Mouse (Mus musculus): ENCODE data around the gene Fyn. TPM values are rescaled to one million over a fixed set of nuclear protein-coding genes. Genes with fewer than 3 reads are reported as not detected.

The Fyn gene
- polyA plus RNA-seq, 1 experiment, result 9.1 TPM

GRCm38 (mm10) chr10:39492146-39492545 is 123.5 kb downstream of the Fyn start:
- DNase-seq (ENCODE audit: low read depth, low spot score), result no peak
- 83% methylated on average over 6 of the region's 6 CpGs for whole genome bisulfite sequencing

DNA sequence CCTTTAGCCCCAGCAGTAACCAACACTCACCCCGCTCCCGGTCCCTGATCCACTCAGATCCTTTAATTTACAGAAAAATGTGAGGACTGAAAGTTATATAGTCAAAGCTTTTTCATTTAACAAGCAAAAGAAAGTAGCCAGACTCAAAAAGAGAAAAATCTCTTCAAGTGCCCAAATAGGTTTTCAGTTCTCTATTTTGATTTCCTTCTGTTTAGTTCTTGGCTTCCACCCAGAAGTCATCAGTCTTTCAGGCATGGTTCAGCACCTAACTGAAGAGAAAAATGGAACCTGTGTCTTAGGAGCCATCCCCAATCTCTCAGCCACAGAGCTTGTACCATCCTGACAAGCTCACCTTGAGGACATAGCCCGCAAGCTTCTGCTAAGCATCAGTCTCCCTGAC is 124.4 kb downstream of the Fyn start:
- no peak for DNase-seq (ENCODE audit: low read depth, low spot score)
- 91% methylated on average over 3 of the region's 3 CpGs for WGBS

DNA sequence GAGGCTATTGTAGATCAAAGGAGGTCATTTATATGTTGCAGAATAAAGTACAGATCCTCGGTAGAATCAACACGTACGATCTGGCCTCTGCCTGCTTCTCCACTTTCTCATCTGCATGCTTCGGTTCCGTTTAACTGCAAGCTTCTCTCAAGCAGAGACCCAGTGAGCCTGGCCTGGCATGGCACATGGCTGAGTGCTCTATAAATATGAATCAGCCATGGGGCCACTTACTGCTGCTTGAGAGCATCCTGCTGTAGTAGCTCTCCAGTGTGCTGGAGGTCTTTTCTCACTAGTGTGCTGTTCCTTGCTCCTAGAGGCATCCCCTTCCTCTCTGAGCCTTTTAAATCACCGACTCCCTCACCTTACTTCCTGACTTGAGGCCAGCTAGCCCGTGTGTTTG is 130.0 kb downstream of the Fyn start:
- DNase-seq (ENCODE audit: low read depth, low spot score), result no peak
- WGBS, result 59% methylated on average over 7 of the region's 7 CpGs

- WGBS, result 26% methylated on average over 10 of the region's 10 CpGs
- DNase-seq (ENCODE audit: low read depth, low spot score), result no peak
Observed at GRCm38 (mm10) chr10:39501571-39501970, 132.9 kb downstream of the Fyn start.

- no peak for DNase-seq (ENCODE audit: low read depth, low spot score)
- 23% methylated on average over 13 of the region's 13 CpGs for WGBS
Observed at GRCm38 (mm10) chr10:39501977-39502706, 133.5 kb downstream of the Fyn start.

- WGBS, result 96% methylated on average over 5 of the region's 5 CpGs
- DNase-seq (ENCODE audit: low read depth, low spot score), result no peak
Observed at GRCm38 (mm10) chr10:39503331-39503730, 134.7 kb downstream of the Fyn start.

GRCm38 (mm10) chr10:39505007-39505406 is 136.4 kb downstream of the Fyn start:
- no peak for DNase-seq (ENCODE audit: low read depth, low spot score)
- WGBS, result 63% methylated on average over 9 of the region's 9 CpGs

- DNase-seq (ENCODE audit: low read depth, low spot score), result no peak
- 69% methylated on average over 7 of the region's 7 CpGs for WGBS
Observed at GRCm38 (mm10) chr10:39505621-39506020, 137.0 kb downstream of the Fyn start.

DNA sequence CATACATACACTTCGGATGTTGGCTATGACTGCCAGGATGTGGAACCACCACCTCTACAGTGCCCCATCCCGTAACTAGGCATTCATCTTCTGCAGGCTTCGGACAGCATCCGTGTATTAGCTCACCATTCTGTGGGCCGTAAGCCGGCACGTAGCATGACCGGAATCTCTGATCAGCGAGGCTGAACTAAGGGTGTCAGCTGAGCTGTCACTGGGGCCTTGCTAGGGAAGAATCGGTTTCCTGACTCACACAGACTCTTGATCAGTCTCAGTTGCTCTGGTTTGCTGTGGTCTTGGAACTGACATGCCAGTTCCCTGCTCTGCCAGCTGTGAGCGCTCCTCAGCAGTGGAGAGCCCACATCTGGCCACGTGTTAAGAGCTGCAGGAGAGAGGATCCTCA is 137.7 kb downstream of the Fyn start:
- WGBS, result 83% methylated on average over 12 of the region's 12 CpGs
- no peak for DNase-seq (ENCODE audit: low read depth, low spot score)

DNA sequence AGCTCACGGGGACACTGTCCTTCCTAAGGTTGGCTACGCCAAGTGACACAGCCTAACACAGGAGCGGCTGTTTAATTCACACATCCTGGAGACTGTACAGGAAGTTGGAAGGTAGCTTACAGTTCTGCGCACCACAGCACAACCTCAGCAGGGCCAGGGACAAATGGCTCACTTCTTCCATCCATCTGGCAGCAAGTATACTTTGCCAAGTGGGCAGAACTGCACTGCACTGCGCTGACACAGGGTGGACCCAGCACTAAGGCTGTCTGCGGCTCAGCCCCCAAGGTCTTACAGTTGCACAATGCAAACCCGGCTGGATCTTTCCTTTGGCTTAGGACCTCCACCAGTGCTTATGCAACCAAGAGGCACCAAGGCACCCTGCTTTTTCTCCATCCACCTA is 138.2 kb downstream of the Fyn start:
- DNase-seq (ENCODE audit: low read depth, low spot score), result no peak
- WGBS, result 80% methylated on average over 7 of the region's 7 CpGs

- 87% methylated on average over 5 of the region's 5 CpGs for WGBS
- no peak for DNase-seq (ENCODE audit: low read depth, low spot score)
Observed at GRCm38 (mm10) chr10:39508801-39509200, 140.1 kb downstream of the Fyn start.

DNA sequence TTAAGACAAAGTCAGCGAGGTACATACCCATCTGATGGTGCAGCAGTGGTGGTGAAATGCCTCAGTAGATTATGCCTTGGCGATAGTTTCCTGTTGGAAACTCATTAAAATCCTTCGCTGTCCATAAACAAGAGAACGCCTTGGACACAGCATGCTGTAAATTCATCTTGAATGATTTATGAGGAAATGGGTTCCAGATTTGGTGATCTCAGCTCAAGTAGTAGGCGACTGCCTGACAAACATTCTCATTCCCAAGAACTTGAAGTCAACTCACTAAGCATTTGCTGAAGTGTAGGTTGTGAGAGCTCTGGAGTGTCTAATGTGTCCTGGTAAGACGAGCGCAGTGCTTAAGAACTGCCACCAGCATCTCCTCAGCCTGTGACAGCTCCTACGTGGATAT is 141.3 kb downstream of the Fyn start:
- DNase-seq (ENCODE audit: low read depth, low spot score), result no peak
- WGBS, result 27% methylated on average over 8 of the region's 8 CpGs

DNA sequence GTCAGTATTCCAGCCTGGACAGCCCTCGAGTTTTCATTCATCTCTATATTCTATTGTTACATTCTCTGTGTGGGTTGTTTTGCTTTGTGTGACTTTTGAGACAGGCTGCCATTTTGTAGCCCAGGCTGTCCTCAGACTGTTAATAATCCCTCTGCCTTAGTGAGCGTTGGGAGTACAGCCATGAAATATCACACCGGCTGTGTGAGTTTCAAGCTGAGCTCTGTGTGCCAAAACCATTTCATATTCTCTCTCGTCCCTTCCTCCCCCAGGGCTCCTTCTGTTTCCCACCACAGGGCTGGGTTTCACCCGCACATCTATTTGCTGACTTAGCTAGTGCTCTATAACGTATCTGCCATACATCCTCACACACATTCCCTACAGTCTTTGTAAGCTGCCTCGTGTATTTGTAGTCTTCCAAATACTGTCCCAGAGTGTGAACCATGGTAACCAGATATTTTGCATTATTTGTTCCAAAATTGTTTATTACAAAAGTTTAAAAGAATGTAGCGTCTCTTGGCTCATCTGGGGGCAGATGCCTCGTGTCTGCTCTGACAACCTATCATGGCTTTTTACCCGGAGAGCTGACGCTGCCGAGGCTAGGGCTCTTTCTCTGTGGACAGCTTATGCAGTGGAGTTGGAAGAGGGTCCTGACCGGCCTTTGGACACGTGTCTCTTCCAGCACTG is 144.1 kb downstream of the Fyn start:
- 73% methylated on average over 14 of the region's 14 CpGs for WGBS
- no peak for DNase-seq (ENCODE audit: low read depth, low spot score)

- DNase-seq (ENCODE audit: low read depth, low spot score), result no peak
- 91% methylated on average over 8 of the region's 8 CpGs for WGBS
Observed at GRCm38 (mm10) chr10:39514916-39515315, 146.3 kb downstream of the Fyn start.

DNA sequence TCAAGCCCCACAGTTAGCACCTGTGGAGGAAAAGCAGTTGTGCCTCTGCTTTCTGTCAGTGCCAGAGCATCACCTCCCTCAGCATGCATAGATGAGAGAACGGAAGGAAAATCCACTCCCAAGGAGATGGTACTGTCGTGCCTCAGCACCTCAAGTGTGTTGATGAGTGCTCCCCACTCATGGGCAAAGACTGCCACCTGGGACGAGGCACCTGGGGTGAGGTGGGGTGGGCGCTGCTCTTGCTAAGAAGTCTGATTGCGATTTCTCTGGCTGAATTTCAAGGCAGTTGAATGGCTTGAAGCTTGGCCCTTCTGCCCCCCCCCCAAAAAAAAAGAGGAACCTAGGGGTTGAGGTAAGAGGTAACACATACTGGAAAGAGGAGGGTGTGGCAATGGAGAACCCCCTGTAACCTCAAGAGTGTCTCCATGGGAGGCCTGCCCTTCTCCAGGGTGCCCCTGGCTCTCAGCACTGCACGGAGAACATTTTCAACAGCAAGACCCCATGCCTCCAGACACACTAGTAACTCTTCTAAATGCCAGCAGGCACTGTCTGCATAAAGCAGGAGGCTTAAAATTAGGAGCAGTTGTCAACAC is 148.0 kb downstream of the Fyn start:
- WGBS, result 98% methylated on average over 6 of the region's 6 CpGs
- DNase-seq (ENCODE audit: low read depth, low spot score), result no peak

- WGBS, result 59% methylated on average over 9 of the region's 9 CpGs
- DNase-seq (ENCODE audit: low read depth, low spot score), result no peak
Observed at GRCm38 (mm10) chr10:39517375-39517774, 148.7 kb downstream of the Fyn start.

DNA sequence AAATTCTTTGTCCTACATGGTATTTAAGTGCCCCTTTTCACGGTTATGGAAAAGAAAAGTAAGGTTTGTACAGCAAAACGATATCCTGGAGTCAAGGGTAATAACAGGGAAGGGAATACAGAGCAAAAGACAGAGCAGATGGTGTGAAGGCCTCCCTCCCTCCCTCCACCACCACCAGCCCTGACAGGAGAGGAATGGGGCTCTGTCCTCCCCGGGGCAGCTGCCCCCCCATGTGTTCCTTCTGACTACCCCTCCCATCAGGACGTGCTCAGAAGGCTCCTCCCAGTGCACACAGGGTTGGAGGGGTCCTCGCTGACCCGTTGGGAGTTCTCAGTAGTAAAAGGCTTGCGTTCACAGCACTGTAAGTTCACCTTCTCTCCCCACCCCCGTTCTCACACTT is 149.6 kb downstream of the Fyn start:
- 74% methylated on average over 8 of the region's 8 CpGs for WGBS
- no peak for DNase-seq (ENCODE audit: low read depth, low spot score)

DNA sequence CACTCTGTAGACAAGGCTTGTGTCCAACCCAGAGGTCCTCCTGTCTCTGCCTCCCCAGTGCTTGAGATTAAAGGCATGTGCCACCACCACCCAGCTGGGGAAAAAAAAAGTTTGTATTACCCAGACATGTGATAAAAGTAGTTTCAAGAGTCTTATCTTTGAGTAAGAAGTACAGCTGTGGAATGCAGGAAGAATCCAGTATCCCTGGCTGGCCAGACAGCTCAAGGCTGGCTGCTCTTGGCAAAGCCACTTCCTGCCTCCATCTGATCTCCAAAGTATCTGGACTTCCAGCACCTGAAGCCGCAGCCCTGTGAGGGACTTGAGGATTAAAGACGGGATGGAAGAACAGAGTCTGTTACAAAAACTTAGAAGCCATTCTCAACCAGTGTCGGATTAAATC is 150.2 kb downstream of the Fyn start:
- WGBS, result 83% methylated on average over 3 of the region's 3 CpGs

GRCm38 (mm10) chr10:39520123-39520989 is 151.7 kb downstream of the Fyn start:
- WGBS, result 58% methylated on average over 9 of the region's 9 CpGs
- DNase-seq (ENCODE audit: low read depth, low spot score), result no peak

More for the DNA sequence above, 150.2 kb downstream of the Fyn start:
- DNase-seq (ENCODE audit: low read depth, low spot score), result no peak

DNA sequence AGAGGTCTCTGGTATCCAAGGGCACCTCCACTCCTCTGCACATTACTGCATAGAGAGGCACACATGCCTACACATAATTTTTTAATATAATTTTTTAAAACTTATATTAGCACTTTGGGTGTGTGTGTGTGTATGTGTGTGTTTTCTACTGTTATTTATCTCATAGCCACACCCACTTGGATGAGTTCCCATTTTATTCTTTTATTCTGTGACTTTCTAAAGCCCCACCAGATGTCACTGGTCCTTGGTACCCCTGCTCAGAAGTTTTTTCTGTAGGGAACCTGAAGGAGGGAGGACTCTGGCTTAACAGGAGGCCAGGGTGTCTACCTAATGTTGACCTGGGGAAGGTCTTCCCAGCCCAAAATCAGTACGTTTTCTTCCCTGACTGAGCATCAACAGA is 152.7 kb downstream of the Fyn start:
- no peak for DNase-seq (ENCODE audit: low read depth, low spot score)
- WGBS, result 74% methylated on average over 1 of the region's 1 CpGs

Data from large intestine, adult 2 months (tissue).